Mouse (Mus musculus) WW6 (cell line): ENCODE data around the gene Prkd1.

ENCODE experiments used
- DNase-seq: peaks from one replicate; pipeline ENCODE4 v3.0.0-alpha.2; 2013; ENCODE audit warnings: low read depth, low spot score

Gene Prkd1

GRCm38 (mm10) chr12:50430129-50430703 lies 218.7 kb downstream of the Prkd1 start:
- DNase-seq = no peak

GRCm38 (mm10) chr12:50352404-50352803 lies 296.5 kb downstream of the Prkd1 start:
- DNase-seq = no peak

- DNase-seq = no peak
Measured at GRCm38 (mm10) chr12:50333182-50333581, 315.7 kb downstream of the Prkd1 start.

- DNase-seq = no peak
Measured at GRCm38 (mm10) chr12:50314634-50315033, 334.3 kb downstream of the Prkd1 start.

GRCm38 (mm10) chr12:50309276-50309675 lies 339.6 kb downstream of the Prkd1 start:
- DNase-seq = no peak

- DNase-seq = no peak
Measured at GRCm38 (mm10) chr12:50301334-50301733, 347.6 kb downstream of the Prkd1 start.

GRCm38 (mm10) chr12:50296067-50296466 lies 352.8 kb downstream of the Prkd1 start:
- DNase-seq = no peak

GRCm38 (mm10) chr12:50295549-50295948 lies 353.3 kb downstream of the Prkd1 start:
- DNase-seq = no peak

- no peak for DNase-seq
Measured at GRCm38 (mm10) chr12:50292834-50293233, 356.1 kb downstream of the Prkd1 start.
